Mouse (Mus musculus) erythroblast, embryonic 14.5 days (primary cell): ENCODE data around the gene Nup50.

Experiments
- GATA1 ChIP-seq: IDR thresholded peaks from 2 replicates; pipeline ENCODE4 v1.6.1; 2012; ENCODE audit warnings: low read length, inconsistent platforms, mixed read lengths
- TAL1 ChIP-seq: IDR thresholded peaks from 3 replicates; pipeline ENCODE4 v1.6.1; 2012; ENCODE audit warnings: low read length, inconsistent platforms, mixed read lengths

GRCm38 (mm10) chr15:84913201-84913600 lies 10.0 kb upstream of the Nup50 start:
- no peak for TF ChIP-seq TAL1
- TF ChIP-seq GATA1 = no peak
